Mouse (Mus musculus): ENCODE data around the gene Clec1a.

- no peak for TF ChIP-seq EP300 (IDR thresholded peaks at IDR 0.05; ENCODE audit: low read depth)
- TF ChIP-seq CTCF (IDR thresholded peaks at IDR 0.05; ENCODE audit: low read depth), result no peak
These were observed 54.8 kb downstream of the Clec1a start, which contains the start of gene Clec1b for GRCm38 (mm10) chr6:129396997-129397396.
